Mouse (Mus musculus) gastrocnemius, postnatal 25 days (tissue): ENCODE results near the gene Syndig1l. TPM values are rescaled to one million over a fixed set of nuclear protein-coding genes. Genes with fewer than 3 reads are reported as not detected.

Experiments
- DNase-seq: peaks from one replicate; pipeline ENCODE4 v3.0.0; 2022
- total RNA-seq, 2 experiments: library from RNA; stranded (reverse); gene quantifications; 1 replicate in 1 of 2; 2 replicates in 1 of 2; pipeline ENCODE4 v1.2.3; 2021

Gene Syndig1l
- total RNA-seq, 2 experiments from 2014 or later: not detected

- no peak for DNase-seq
These were observed 23.7 kb downstream of the Syndig1l start for GRCm38 (mm10) chr12:84674666-84675526.

GRCm38 (mm10) chr12:84671646-84672045 is 27.0 kb downstream of the Syndig1l start:
- DNase-seq: no peak

- no peak for DNase-seq
These were observed 28.1 kb downstream of the Syndig1l start for GRCm38 (mm10) chr12:84670555-84670954.

GRCm38 (mm10) chr12:84653912-84654311 is 44.7 kb downstream of the Syndig1l start:
- no peak for DNase-seq

GRCm38 (mm10) chr12:84650234-84650633 is 48.4 kb downstream of the Syndig1l start:
- no peak for DNase-seq

GRCm38 (mm10) chr12:84640654-84641053 is 58.0 kb downstream of the Syndig1l start, which contains the start of gene Vrtn:
TSS of gene Vrtn (plus strand) at chr12:84641019.
- no peak for DNase-seq

- no peak for DNase-seq
These were observed 58.4 kb downstream of the Syndig1l start for GRCm38 (mm10) chr12:84640253-84640652.

GRCm38 (mm10) chr12:84631867-84632266 is 66.8 kb downstream of the Syndig1l start:
- no peak for DNase-seq

Other genes starting within 250 kb of the Syndig1l start
- gene Aldh6a1, start 247.8 kb downstream of the Syndig1l start, total RNA-seq: 10 to 100 TPM; 78.8 to 88.1 TPM
- gene Lin52, start 247.4 kb downstream of the Syndig1l start, total RNA-seq: 1 to 10 TPM; 7.4 to 8.5 TPM
- not detected for gene Vsx2, start 129.1 kb downstream of the Syndig1l start, total RNA-seq
- gene Abcd4, start 81.4 kb downstream of the Syndig1l start, total RNA-seq: 1 to 10 TPM; 4.2 to 5.9 TPM
- gene Vrtn, start 57.8 kb downstream of the Syndig1l start, total RNA-seq: not detected
- 10 to 100 TPM; 13.8 to 20.0 TPM for gene Npc2, start 74.3 kb upstream of the Syndig1l start, total RNA-seq
- gene Isca2, start 74.4 kb upstream of the Syndig1l start, total RNA-seq: 10 to 100 TPM; 39.9 to 52.4 TPM
- gene Ltbp2, start 177.7 kb upstream of the Syndig1l start, total RNA-seq: 1 to 10 TPM; 1.3 to 1.6 TPM